28 mouse cellular contexts compared by ENCODE assay signal in genomic region chr19:12540727-12541126, GRCm38 (mm10). TPM values are rescaled to one million over a fixed set of nuclear protein-coding genes. Genes with fewer than 3 reads are reported as not detected.
A peak's percentile ranks its signal among the peaks of the same experiment; 100 is the strongest.
DNase-seq lines count a peak whose midpoint lies in the region; ATAC-seq and TF ChIP-seq lines count a peak whose summit lies in the region.
"Had no signal": no experiment of that assay in that cellular context is flagged by ENCODE, and none has a peak within 500 bp of the region (broad histone marks: within the 10 kb centered on the region; RNA-seq: fewer than 3 reads in every experiment).

No protein-coding gene starts in this region.

- peak; percentile 20 for DNase-seq in CD4-positive, CD25-positive, alpha-beta regulatory T cell, adult 2 months (ENCODE audit: low read depth, low spot score)
- no peak for DNase-seq in thymus, adult 2 months
- DNase-seq in thymus, postnatal 25 days: no peak
- DNase-seq in urinary bladder, postnatal 36 days (ENCODE audit: low spot score in 2 of 2): no peak
- DNase-seq: adrenal gland, postnatal 10 days; adrenal gland, postnatal 36 days; cerebellum, adult 18-20 months; cerebellum, adult 9-10 months; cerebellum, postnatal 14 days; forebrain, postnatal 0 days; gastrocnemius, adult 2 months; gastrocnemius, postnatal 14 days; heart, adult 18-20 months; heart, postnatal 10 days; heart, postnatal 4 days had no signal

- no peak overlapping the region for H3K4me2 ChIP-seq in midbrain, embryonic 13.5 days (replicated peaks)
- H3K4me2 ChIP-seq: heart, embryonic 12.5 days; heart, embryonic 15.5 days; hindbrain, embryonic 14.5 days had no signal

- H3K4me3 ChIP-seq in thymus, adult 2 months (ENCODE audit: control insufficient read depth, insufficient read depth, low read length): no peak overlapping the region
- H3K4me3 ChIP-seq in midbrain, embryonic 13.5 days (replicated peaks): no peak overlapping the region
- H3K4me3 ChIP-seq: forebrain, embryonic 10.5 days; gastrocnemius, adult 2 months; heart, embryonic 12.5 days; heart, embryonic 15.5 days had no signal

- peak overlapping the region; percentile 66 for H3K27ac ChIP-seq in thymus, adult 2 months (ENCODE audit: control insufficient read depth, insufficient read depth, low read length)
- no peak overlapping the region for H3K27ac ChIP-seq in midbrain, embryonic 13.5 days
- H3K27ac ChIP-seq: forebrain, embryonic 10.5 days; gastrocnemius, adult 2 months; heart, embryonic 15.5 days; hindbrain, embryonic 14.5 days; hindbrain, postnatal 0 days had no signal

- no peak for TF ChIP-seq POLR2A in thymus, adult 2 months (IDR thresholded peaks at IDR 0.05; ENCODE audit: control insufficient read depth, extremely low read depth, insufficient read depth, low read length, poor library complexity)

- ATAC-seq in CD4-positive, CD25-positive, alpha-beta regulatory T cell, adult 4 months: no peak
- peak; percentile 23; the same call in 1 of the 2 replicates for ATAC-seq in megakaryocyte, adult 5-6 weeks (ENCODE audit: poor library complexity, severe bottlenecking)
- no peak for ATAC-seq in midbrain, embryonic 13.5 days
- ATAC-seq: forebrain, embryonic 14.5 days; forebrain, postnatal 0 days; hindbrain, postnatal 0 days; Patski had no signal

- H3K9me3 ChIP-seq in midbrain, embryonic 13.5 days: no peaks in the 10 kb centered on the region; the same call in 1 of the 2 replicates
- H3K9me3 ChIP-seq: forebrain, embryonic 10.5 days; heart, embryonic 12.5 days; heart, embryonic 15.5 days had no signal

- TF ChIP-seq CTCF in thymus, adult 2 months (IDR thresholded peaks at IDR 0.05; ENCODE audit: borderline replicate concordance, control insufficient read depth, extremely low read depth, insufficient read depth, low read length, poor library complexity): no peak

- no peaks in the 10 kb centered on the region for H3K27me3 ChIP-seq in thymus, adult 2 months (ENCODE audit: control insufficient read depth, insufficient read depth, low read length)
- H3K27me3 ChIP-seq in midbrain, embryonic 13.5 days: no peaks in the 10 kb centered on the region
- H3K27me3 ChIP-seq: heart, embryonic 12.5 days; heart, embryonic 15.5 days had no signal

- peaks cover 14% of the 10 kb centered on the region for H3K4me1 ChIP-seq in thymus, adult 2 months (replicated peaks; ENCODE audit: control insufficient read depth, insufficient read depth, low read length)
- no peaks in the 10 kb centered on the region for H3K4me1 ChIP-seq in midbrain, embryonic 13.5 days (replicated peaks)
- H3K4me1 ChIP-seq: forebrain, embryonic 10.5 days; heart, embryonic 12.5 days; heart, embryonic 15.5 days had no signal

- H3K36me3 ChIP-seq in thymus, adult 2 months (ENCODE audit: control insufficient read depth, insufficient read depth, low read length): no peaks in the 10 kb centered on the region
- H3K36me3 ChIP-seq in midbrain, embryonic 13.5 days: no peaks in the 10 kb centered on the region
- H3K36me3 ChIP-seq: forebrain, embryonic 10.5 days; heart, embryonic 12.5 days; heart, embryonic 15.5 days had no signal

- H3K9ac ChIP-seq in midbrain, embryonic 13.5 days (replicated peaks): no peak overlapping the region
- H3K9ac ChIP-seq: forebrain, postnatal 0 days; heart, embryonic 12.5 days; heart, embryonic 15.5 days; hindbrain, embryonic 14.5 days had no signal

- WGBS in thymus, adult 2 months: 42% methylated on average over 3 of the region's 3 CpGs
- WGBS in midbrain, embryonic 13.5 days: 77% methylated on average over 3 of the region's 3 CpGs

RNA-seq across cellular contexts. Expression of gene Fam111a, which starts 4.8 kb away (rescaled TPM):
- 10 to 100 TPM; 43.5 to 49.8 TPM for polyA plus RNA-seq in CD4-positive, CD25-positive, alpha-beta regulatory T cell, adult 4 months (2017; shearing (Covaris generic))
- 4.4 and 4.9 TPM in 2 replicates for polyA plus RNA-seq in thymus, adult 2 months (2012; rRNA removed)
- 308 and 344 TPM in 2 replicates for total RNA-seq in megakaryocyte, adult 5-6 weeks (2015)
- total RNA-seq in megakaryocyte, adult 5-6 weeks (2017): 409 TPM in 2 replicates
- 9.5 TPM in 2 replicates for polyA plus RNA-seq in midbrain, embryonic 13.5 days (2015; fragmentation: Nextera tagmentation; extraction: Ambion mirVana)

RNA-seq across cellular contexts. Expression of gene Dtx4, which starts 39.5 kb away (rescaled TPM):
- polyA plus RNA-seq in CD4-positive, CD25-positive, alpha-beta regulatory T cell, adult 4 months (2017; shearing (Covaris generic)): 10 to 100 TPM in 1 of 2 experiments, 1 to 10 TPM in 1; 6.8 to 11.4 TPM
- 5.6 and 6.3 TPM in 2 replicates for polyA plus RNA-seq in thymus, adult 2 months (2012; rRNA removed)
- total RNA-seq in megakaryocyte, adult 5-6 weeks (2015): 7.3 and 9.9 TPM in 2 replicates
- 8.3 and 9.0 TPM in 2 replicates for total RNA-seq in megakaryocyte, adult 5-6 weeks (2017)
- polyA plus RNA-seq in midbrain, embryonic 13.5 days (2015; fragmentation: Nextera tagmentation; extraction: Ambion mirVana): 36.6 and 40.7 TPM in 2 replicates

RNA-seq across cellular contexts. Expression of gene Gm4952, which starts 59.0 kb away (rescaled TPM):
- polyA plus RNA-seq in CD4-positive, CD25-positive, alpha-beta regulatory T cell, adult 4 months (2017; shearing (Covaris generic)): not detected
- 0.13 and 0.22 TPM in 2 replicates for polyA plus RNA-seq in thymus, adult 2 months (2012; rRNA removed)
- not detected in 2 replicates for total RNA-seq in megakaryocyte, adult 5-6 weeks (2015)
- not detected in 2 replicates for total RNA-seq in megakaryocyte, adult 5-6 weeks (2017)
- polyA plus RNA-seq in midbrain, embryonic 13.5 days (2015; fragmentation: Nextera tagmentation; extraction: Ambion mirVana): not detected in 2 replicates
- total RNA-seq: adrenal gland, adult 18-20 months; ES-E14; gastrocnemius, adult 2 months; gastrocnemius, postnatal 14 days; heart, adult 18-20 months; heart, postnatal 10 days; heart, postnatal 4 days; hindbrain, postnatal 0 days had no signal
- polyA plus RNA-seq: forebrain, embryonic 10.5 days; forebrain, embryonic 14.5 days; hindbrain, embryonic 11.5 days; hindbrain, embryonic 14.5 days had no signal
